Comparison of ENCODE assay signal across 13 mouse cellular contexts in the genomic region with DNA sequence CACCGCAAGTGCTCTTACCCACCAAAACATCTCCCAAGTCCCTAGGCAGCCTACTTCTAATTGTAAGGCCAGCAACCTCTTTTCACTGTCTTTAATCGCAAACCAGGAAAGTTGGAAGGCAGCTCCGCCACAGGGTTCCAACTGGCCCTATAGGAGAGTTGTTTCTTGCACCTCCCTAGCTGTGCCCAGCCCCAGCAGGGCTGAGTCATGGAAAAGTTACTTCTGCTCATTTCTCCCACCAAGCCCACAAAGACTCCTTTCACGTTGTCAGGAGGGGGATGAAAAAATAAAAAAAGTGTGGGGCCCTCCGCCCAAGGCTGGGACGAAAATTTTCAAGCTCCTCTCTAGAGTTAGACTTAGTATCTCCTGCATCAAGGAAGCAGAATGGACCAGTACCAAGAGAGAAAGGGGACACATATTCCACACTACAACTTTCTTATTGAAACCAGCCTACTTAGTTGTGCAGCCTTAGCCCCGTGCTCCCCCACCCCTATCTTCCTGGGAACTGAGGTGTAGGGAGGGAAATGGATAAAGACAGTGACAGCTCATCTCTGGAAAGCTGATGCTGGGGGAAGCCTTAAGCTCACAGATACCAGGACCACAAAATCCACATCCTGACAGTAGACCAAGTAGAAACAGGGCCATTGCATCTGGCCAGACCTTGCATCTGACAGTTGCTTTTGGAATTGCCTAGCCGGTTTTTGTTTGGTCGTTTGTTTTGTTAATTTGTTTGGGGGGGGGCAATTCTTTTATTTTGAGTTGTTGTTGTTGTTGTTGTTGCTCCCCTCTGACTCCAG. TPM values are rescaled to one million over a fixed set of nuclear protein-coding genes. Genes with fewer than 3 reads are reported as not detected.
DNase-seq lines count a peak whose midpoint lies in the region; ATAC-seq lines count a peak whose summit lies in the region.
"Had no signal": no experiment of that assay in that cellular context is flagged by ENCODE, and none has a peak within 500 bp of the region (broad histone marks: within the 10 kb centered on the region; RNA-seq: fewer than 3 reads in every experiment).

No protein-coding gene starts in this region.

- peaks cover 70% of the 10 kb centered on the region for H3K4me1 ChIP-seq in megakaryocyte, embryonic 14.5 days
- H3K4me1 ChIP-seq in limb, embryonic 10.5 days = peaks cover 63% of the 10 kb centered on the region

- peak overlapping the region; percentile 99 for H3K4me3 ChIP-seq in megakaryocyte, embryonic 14.5 days (replicated peaks)
- H3K4me3 ChIP-seq in limb, embryonic 10.5 days = no peak overlapping the region
- no peak overlapping the region for H3K4me3 ChIP-seq in macrophage (ENCODE audit: inconsistent target)
- H3K4me3 ChIP-seq: erythroblast, embryonic 14.5 days; hindbrain, embryonic 10.5 days; layer of hippocampus, adult 2 months; neural tube, embryonic 15.5 days had no signal

- WGBS in limb, embryonic 10.5 days = 88% methylated on average over 9 of the region's 9 CpGs
- WGBS in macrophage (ENCODE audit: missing documents) = 77% methylated on average over 9 of the region's 9 CpGs

- H3K9me3 ChIP-seq in megakaryocyte, embryonic 14.5 days = no peaks in the 10 kb centered on the region
- H3K9me3 ChIP-seq in limb, embryonic 10.5 days (replicated peaks) = no peaks in the 10 kb centered on the region
- H3K9me3 ChIP-seq: hindbrain, embryonic 10.5 days; neural tube, embryonic 15.5 days had no signal

- peaks cover 47% of the 10 kb centered on the region for H3K36me3 ChIP-seq in megakaryocyte, embryonic 14.5 days (replicated peaks; ENCODE audit: low read length)
- no peaks in the 10 kb centered on the region for H3K36me3 ChIP-seq in limb, embryonic 10.5 days
- no peaks in the 10 kb centered on the region for H3K36me3 ChIP-seq in macrophage (ENCODE audit: inconsistent target)
- H3K36me3 ChIP-seq: hindbrain, embryonic 10.5 days; neural tube, embryonic 15.5 days had no signal

- 0 out of 2 replicates have a peak overlapping the region, but pooled peaks have one; percentile 67 for H3K27ac ChIP-seq in limb, embryonic 10.5 days
- H3K27ac ChIP-seq in macrophage = peak overlapping the region; percentile 100; the same call in 1 of the 2 replicates
- H3K27ac ChIP-seq: hindbrain, embryonic 10.5 days; hindbrain, postnatal 0 days; layer of hippocampus, adult 2 months; neural tube, embryonic 15.5 days had no signal

- peak; percentile 39 for DNase-seq in NIH3T3 (ENCODE audit: low read depth)
- no peak for DNase-seq in limb, embryonic 10.5 days (ENCODE audit: low spot score)
- DNase-seq in spleen, postnatal 14 days (ENCODE audit: low spot score in 2 of 2) = no peak
- DNase-seq in retina, embryonic 14.5 days (ENCODE audit: low spot score) = no peak

- no peaks in the 10 kb centered on the region for H3K27me3 ChIP-seq in megakaryocyte, embryonic 14.5 days (replicated peaks)
- H3K27me3 ChIP-seq in limb, embryonic 10.5 days (ENCODE audit: low read depth, poor library complexity, severe bottlenecking) = 0 out of 2 replicates have a peak, but pooled peaks cover 6% of the 10 kb centered on the region

- ATAC-seq in megakaryocyte, adult 5-6 weeks (ENCODE audit: poor library complexity, severe bottlenecking) = no peak
- ATAC-seq: intestine, embryonic 16.5 days had no signal

- peaks cover 16% of the 10 kb centered on the region for H3K79me2 ChIP-seq in macrophage (ENCODE audit: inconsistent target)

RNA-seq across cellular contexts. Expression of a gene that starts 2.9 kb away (rescaled TPM):
- polyA plus RNA-seq in megakaryocyte, embryonic 14.5 days (2012; ENCODE audit: insufficient read depth, low replicate concordance) = 44.7 and 211 TPM in 2 replicates
- total RNA-seq in megakaryocyte, adult 5-6 weeks (2015) = 49.7 and 49.8 TPM in 2 replicates
- 60.0 and 61.4 TPM in 2 replicates for total RNA-seq in megakaryocyte, adult 5-6 weeks (2017)
- polyA plus RNA-seq in limb, embryonic 10.5 days (2016; fragmentation: Nextera tagmentation; extraction: Ambion mirVana) = 29.5 and 49.8 TPM in 2 replicates
- total RNA-seq in macrophage (2018; cell fraction: chromatin; rRNA removed) = 100 to 1,000 TPM in 24 of 26 experiments, 10 to 100 TPM in 2; 86.8 to 665 (median 236) TPM
- total RNA-seq in macrophage (2018; cell fraction: cytosol; rRNA removed) = 1,000 to 10,000 TPM in 6 of 26 experiments, 100 to 1,000 TPM in 20; 397 to 1,306 (median 691) TPM
- total RNA-seq in macrophage (2018; cell fraction: nucleus; rRNA removed) = 1,000 to 10,000 TPM in 3 of 26 experiments, 100 to 1,000 TPM in 23; 221 to 1,223 (median 655) TPM
- 386 to 676 TPM (median 674 TPM) in 3 replicates for polyA plus RNA-seq in macrophage (2018)
